Mouse (Mus musculus) c-Kit-positive CD71-positive TER-119-positive erythroid progenitor cells, embryonic 14.5 days (primary cell): ENCODE data around the gene 2010005H15Rik.
"Not testable (repeated sequence)": the region's sequence is repeated elsewhere in the genome, so short reads cannot be mapped to it uniquely, and the experiment has no call there.

Source experiments
- DNase-seq: peaks from one replicate; pipeline ENCODE4 v3.0.0-alpha.2; 2013; ENCODE audit warnings: low spot score

Gene 2010005H15Rik

GRCm38 (mm10) chr16:36221168-36221567 is at the start of gene 2010005H15Rik:
2010005H15Rik (plus strand) TSS chr16:36221468.
- DNase-seq, result not testable (repeated sequence)

GRCm38 (mm10) chr16:36176108-36176507 is 45.2 kb upstream of the 2010005H15Rik start:
- no peak for DNase-seq

- DNase-seq, result no peak
Observed at GRCm38 (mm10) chr16:36179910-36180309, 41.4 kb upstream of the 2010005H15Rik start.

- DNase-seq, result not testable (repeated sequence)
Observed at GRCm38 (mm10) chr16:36183912-36184311, 37.4 kb upstream of the 2010005H15Rik start, which contains the start of gene Gm5483. Gm5483 (plus strand) TSS chr16:36184212.

- DNase-seq, result no peak
Observed at GRCm38 (mm10) chr16:36199226-36199625, 22.0 kb upstream of the 2010005H15Rik start.

GRCm38 (mm10) chr16:36203846-36204245 is 17.4 kb upstream of the 2010005H15Rik start:
- no peak for DNase-seq

GRCm38 (mm10) chr16:36205684-36206083 is 15.6 kb upstream of the 2010005H15Rik start:
- DNase-seq, result not testable (repeated sequence)

- no peak for DNase-seq
Observed at GRCm38 (mm10) chr16:36209967-36210453, 11.3 kb upstream of the 2010005H15Rik start, which contains the start of gene Gm5416. Gm5416 (plus strand) TSS chr16:36210403.

- DNase-seq, result not testable (repeated sequence)
Observed at GRCm38 (mm10) chr16:36260585-36260984, 39.3 kb downstream of the 2010005H15Rik start.

GRCm38 (mm10) chr16:36276796-36277195 is 55.5 kb downstream of the 2010005H15Rik start, which contains the start of gene Stfa1:
Stfa1 (plus strand) TSS chr16:36276951.
- not testable (repeated sequence) for DNase-seq

- no peak for DNase-seq
Observed at GRCm38 (mm10) chr16:36289140-36289539, 67.9 kb downstream of the 2010005H15Rik start.
